Mouse (Mus musculus) megakaryocyte, embryonic 14.5 days (primary cell): ENCODE measurements around the gene Mtif2.

Experiments
- FLI1 ChIP-seq: IDR thresholded peaks from 2 replicates; pipeline ENCODE4 v1.6.1; 2012; ENCODE audit warnings: low read length, inconsistent platforms, mixed read lengths
- GATA1 ChIP-seq: IDR thresholded peaks from 3 replicates; pipeline ENCODE4 v1.6.1; 2012; ENCODE audit warnings: mixed read lengths, low read length, inconsistent platforms, borderline replicate concordance

- no peak for TF ChIP-seq GATA1
- TF ChIP-seq FLI1, result no peak
Observed at GRCm38 (mm10) chr11:29493135-29493534, 33.1 kb upstream of the Mtif2 start.
